Mouse (Mus musculus): Measurements from ENCODE around the gene Olfr690. TPM values are rescaled to one million over a fixed set of nuclear protein-coding genes. Genes with fewer than 3 reads are reported as not detected.

The Olfr690 gene
- polyA plus RNA-seq (2017; shearing (Covaris generic)) = not detected

GRCm38 (mm10) chr7:105334004-105334403 is at the start of gene Olfr690:
Gene Olfr690 (minus strand): TSS chr7:105334104.

GRCm38 (mm10) chr7:105374866-105375265 is 41.0 kb upstream of the Olfr690 start, which contains the start of gene Gm5901:
Gene Gm5901 (plus strand): TSS chr7:105375038.

DNA sequence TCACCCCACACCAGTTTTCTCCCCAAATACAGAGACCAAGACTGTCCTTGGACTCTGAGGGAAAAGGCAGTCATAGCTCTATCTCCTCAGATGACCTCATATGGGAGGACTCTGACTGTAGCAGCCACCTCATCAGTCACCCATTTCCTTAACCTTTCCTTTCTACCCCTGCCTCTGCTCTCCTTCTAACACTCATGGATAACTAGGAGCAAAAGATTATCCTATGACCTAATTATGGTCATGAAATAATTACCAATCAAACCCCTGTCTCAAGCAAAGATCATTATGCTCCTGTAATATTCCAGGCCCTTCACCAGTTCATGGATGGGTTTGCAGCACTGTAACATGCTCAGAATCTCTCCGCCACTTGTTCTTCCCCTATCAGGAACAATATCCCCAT is 34.0 kb upstream of the Olfr690 start, which contains the start of gene Olfr692:
Olfr692 (plus strand) TSS at position 301 of the 400 bp plus-strand sequence.

DNA sequence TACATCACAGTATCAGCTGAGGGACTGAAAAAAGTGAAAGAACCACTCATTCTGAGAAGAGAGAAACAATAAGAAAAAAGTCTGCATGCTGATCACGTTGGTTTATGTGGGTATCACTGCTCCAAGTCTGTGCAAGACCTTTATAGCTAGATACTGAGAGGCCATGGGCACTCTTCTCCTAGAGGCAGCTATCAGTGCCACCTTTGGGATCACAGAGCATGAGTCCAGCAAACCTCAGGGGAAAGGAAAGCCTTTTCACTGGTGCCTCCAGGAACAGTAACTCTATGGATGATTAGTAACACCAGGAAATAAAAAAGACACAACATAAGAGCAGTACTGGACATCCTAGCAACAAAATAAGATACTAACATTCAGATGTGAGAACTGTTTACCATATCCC is 8.3 kb upstream of the Olfr690 start, which contains the start of gene Olfr691:
Olfr691 (minus strand) TSS at position 101 of the 400 bp plus-strand sequence.

GRCm38 (mm10) chr7:105310865-105311264 is 23.0 kb downstream of the Olfr690 start, which contains the start of gene Olfr689:
Gene Olfr689 (plus strand): TSS chr7:105311165.

GRCm38 (mm10) chr7:105287795-105288194 is 46.1 kb downstream of the Olfr690 start, which contains the start of gene Olfr688:
Gene Olfr688 (plus strand): TSS chr7:105288095.

Other genes with a start within 250 kb of the Olfr690 start
- not detected for gene Olfr680-ps1, start 241.3 kb downstream of the Olfr690 start, polyA plus RNA-seq (2017; shearing (Covaris generic))
- not detected for gene Olfr681, start 217.3 kb downstream of the Olfr690 start, polyA plus RNA-seq (2017; shearing (Covaris generic))
- gene Olfr683, start 187.1 kb downstream of the Olfr690 start, polyA plus RNA-seq (2017; shearing (Covaris generic)) = not detected
- gene Olfr684, start 170.5 kb downstream of the Olfr690 start, polyA plus RNA-seq (2017; shearing (Covaris generic)) = not detected
- not detected for gene Olfr685, start 148.1 kb downstream of the Olfr690 start, polyA plus RNA-seq (2017; shearing (Covaris generic))
- gene Olfr686, start 126.6 kb downstream of the Olfr690 start, polyA plus RNA-seq (2017; shearing (Covaris generic)) = not detected
- gene Olfr688, start 46.0 kb downstream of the Olfr690 start, polyA plus RNA-seq (2017; shearing (Covaris generic)) = not detected
- gene Olfr689, start 22.9 kb downstream of the Olfr690 start, polyA plus RNA-seq (2017; shearing (Covaris generic)) = 0.06 TPM
- not detected for gene Olfr691, start 8.2 kb upstream of the Olfr690 start, polyA plus RNA-seq (2017; shearing (Covaris generic))
- not detected for gene Olfr692, start 34.1 kb upstream of the Olfr690 start, polyA plus RNA-seq (2017; shearing (Covaris generic))
- gene Gm5901, start 40.9 kb upstream of the Olfr690 start, polyA plus RNA-seq (2017; shearing (Covaris generic)) = not detected
- 32.2 TPM for gene Fam160a2, start 66.0 kb upstream of the Olfr690 start, polyA plus RNA-seq (2017; shearing (Covaris generic))
- gene Cnga4, start 70.5 kb upstream of the Olfr690 start, polyA plus RNA-seq (2017; shearing (Covaris generic)) = not detected
- gene Cckbr, start 91.6 kb upstream of the Olfr690 start, polyA plus RNA-seq (2017; shearing (Covaris generic)) = not detected
- gene Cavin3, start 148.2 kb upstream of the Olfr690 start, polyA plus RNA-seq (2017; shearing (Covaris generic)) = not detected
- 16.7 TPM for gene Smpd1, start 220.3 kb upstream of the Olfr690 start, polyA plus RNA-seq (2017; shearing (Covaris generic))
- gene Apbb1, start 247.5 kb upstream of the Olfr690 start, polyA plus RNA-seq (2017; shearing (Covaris generic)) = 1.8 TPM

Data from naive thymus-derived CD4-positive, alpha-beta T cell, adult 5 months (primary cell).